Mouse (Mus musculus) midbrain, embryonic 14.5 days (tissue): ENCODE measurements around the gene Zfp991. TPM values are rescaled to one million over a fixed set of nuclear protein-coding genes. Genes with fewer than 3 reads are reported as not detected.
"Not testable (repeated sequence)": the region's sequence is repeated elsewhere in the genome, so short reads cannot be mapped to it uniquely, and the experiment has no call there.

ENCODE experiments used
- ATAC-seq: fragments of 200-750 bp; cut with Nextera tagmentation; 2 replicates; pipeline ENCODE4 v1.8.0; 2017; ENCODE audit warnings: moderate number of reproducible peaks, moderate library complexity; ENCODE audit not compliant: low FRiP score, low TSS enrichment
- DNase-seq: peaks from one replicate; pipeline ENCODE4 v3.0.0-alpha.2; 2015
- H3K27ac ChIP-seq: fragments of 300-500 bp; sonication (generic); replicated peaks from 2 replicates; pipeline ENCODE4 v1.5.1; 2014; ENCODE audit warnings: mild to moderate bottlenecking, low read depth, low read length, moderate library complexity
- H3K27me3 ChIP-seq: fragments of 300-500 bp; sonication (generic); 2 replicates; pipeline ENCODE4 v1.6.1; 2014; ENCODE audit warnings: low read length, control low read depth, mixed read lengths; ENCODE audit not compliant: control insufficient read depth, insufficient read depth
- H3K36me3 ChIP-seq: fragments of 300-500 bp; sonication (generic); 2 replicates; pipeline ENCODE4 v1.6.1; 2014; ENCODE audit warnings: low read length, control low read depth; ENCODE audit not compliant: control insufficient read depth, insufficient read depth
- H3K4me1 ChIP-seq: fragments of 300-500 bp; sonication (generic); 2 replicates; pipeline ENCODE4 v1.6.1; 2014; ENCODE audit warnings: mild to moderate bottlenecking, antibody characterized with exemption, low read length, control low read depth; ENCODE audit not compliant: control insufficient read depth, insufficient read depth
- H3K4me2 ChIP-seq: fragments of 300-500 bp; sonication (generic); 2 replicates; pipeline ENCODE4 v1.6.1; 2014; ENCODE audit warnings: mild to moderate bottlenecking, low read length, moderate library complexity
- H3K4me3 ChIP-seq: fragments of 300-500 bp; sonication (generic); replicated peaks from 2 replicates; pipeline ENCODE4 v1.5.1; 2014; ENCODE audit warnings: low read depth, low read length
- H3K9ac ChIP-seq: fragments of 300-500 bp; sonication (generic); replicated peaks from 2 replicates; pipeline ENCODE4 v1.6.1; 2014; ENCODE audit warnings: mild to moderate bottlenecking, low read length, moderate library complexity
- H3K9me3 ChIP-seq: fragments of 300-500 bp; sonication (generic); 2 replicates; pipeline ENCODE4 v1.6.1; 2016; ENCODE audit warnings: low read length, control low read depth, mixed read lengths; ENCODE audit not compliant: control insufficient read depth
- WGBS: fragments of 180-500 bp; shearing (Covaris S2); extraction: QIAGEN DNeasy Blood & Tissue Kit; methylation state at CpG from one replicate; pipeline ENCODE4 v1.1.7; 2014; 5-methylcytosine and 5-hydroxymethylcytosine counted together
- polyA plus RNA-seq: library from polyadenylated mRNA; unstranded; fragments of >200 nt; fragmentation: Nextera tagmentation; extraction: Ambion mirVana; gene quantifications from 2 replicates; pipeline ENCODE4 v1.2.1, GENCODE M21; 2014

Gene Zfp991
- 6.3 TPM in 2 replicates for polyA plus RNA-seq

DNA sequence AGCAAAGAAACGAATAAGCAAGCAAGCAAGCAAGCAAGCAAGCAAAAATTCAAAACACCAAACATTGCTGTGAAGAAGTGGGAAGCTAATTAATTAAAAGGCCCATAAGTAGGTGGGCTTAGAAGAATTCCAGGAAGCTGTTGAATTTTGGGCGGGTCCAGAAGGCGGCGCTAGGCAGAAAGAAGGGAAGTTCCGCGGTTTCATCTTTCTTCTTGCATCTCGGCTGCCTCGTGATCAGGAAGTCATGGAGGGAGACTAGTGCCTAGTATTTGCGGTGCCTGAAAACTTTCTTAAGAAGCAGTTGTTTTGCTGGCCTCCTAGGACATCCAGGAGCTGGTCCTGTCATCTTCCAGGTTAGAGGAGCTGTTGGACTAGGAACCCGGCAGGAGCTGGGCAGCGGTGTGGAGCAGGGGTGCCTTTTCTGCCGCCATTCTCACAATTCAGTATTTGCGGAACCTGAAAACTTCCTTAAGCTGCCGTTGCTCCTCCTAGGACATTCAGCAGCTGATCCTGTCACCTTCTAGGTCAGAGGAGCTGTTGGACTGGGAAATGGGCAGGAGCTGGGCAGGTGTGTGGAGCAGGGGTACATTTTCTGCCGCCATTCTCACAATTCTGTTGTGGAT is at the start of gene Zfp991:
Gene Zfp991, plus strand, starts transcription at position 202 of the 623 bp plus-strand sequence.
- not testable (repeated sequence) for DNase-seq, ATAC-seq, H3K4me3 ChIP-seq, H3K36me3 ChIP-seq, H3K9ac ChIP-seq, H3K4me2 ChIP-seq, H3K27me3 ChIP-seq, H3K27ac ChIP-seq, H3K4me1 ChIP-seq, H3K9me3 ChIP-seq
- WGBS: 41% methylated on average over 2 of the region's 15 CpGs

DNA sequence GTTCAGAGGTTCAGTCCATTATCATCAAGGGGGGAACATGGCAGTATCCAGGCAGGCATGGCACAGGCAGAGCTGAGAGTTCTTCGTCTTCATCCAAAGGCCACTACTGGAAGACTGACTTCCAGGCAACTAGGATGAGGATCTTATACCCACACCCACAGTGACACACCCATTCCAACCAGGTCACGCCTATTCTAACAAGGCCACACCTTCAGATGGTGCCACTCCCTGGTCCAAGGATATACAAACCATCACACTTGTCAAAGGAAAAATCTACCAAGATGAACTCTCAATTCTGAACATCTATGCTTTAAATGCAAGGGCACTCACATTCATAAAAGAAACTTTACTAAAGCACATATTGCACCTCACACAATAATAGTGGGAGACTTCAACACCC is 36.2 kb upstream of the Zfp991 start:
- H3K9me3 ChIP-seq, H3K27ac ChIP-seq, DNase-seq, H3K36me3 ChIP-seq, H3K9ac ChIP-seq, H3K4me2 ChIP-seq, H3K4me3 ChIP-seq, H3K27me3 ChIP-seq, ATAC-seq, H3K4me1 ChIP-seq: not testable (repeated sequence)
- 73% methylated on average over 2 of the region's 2 CpGs for WGBS

DNA sequence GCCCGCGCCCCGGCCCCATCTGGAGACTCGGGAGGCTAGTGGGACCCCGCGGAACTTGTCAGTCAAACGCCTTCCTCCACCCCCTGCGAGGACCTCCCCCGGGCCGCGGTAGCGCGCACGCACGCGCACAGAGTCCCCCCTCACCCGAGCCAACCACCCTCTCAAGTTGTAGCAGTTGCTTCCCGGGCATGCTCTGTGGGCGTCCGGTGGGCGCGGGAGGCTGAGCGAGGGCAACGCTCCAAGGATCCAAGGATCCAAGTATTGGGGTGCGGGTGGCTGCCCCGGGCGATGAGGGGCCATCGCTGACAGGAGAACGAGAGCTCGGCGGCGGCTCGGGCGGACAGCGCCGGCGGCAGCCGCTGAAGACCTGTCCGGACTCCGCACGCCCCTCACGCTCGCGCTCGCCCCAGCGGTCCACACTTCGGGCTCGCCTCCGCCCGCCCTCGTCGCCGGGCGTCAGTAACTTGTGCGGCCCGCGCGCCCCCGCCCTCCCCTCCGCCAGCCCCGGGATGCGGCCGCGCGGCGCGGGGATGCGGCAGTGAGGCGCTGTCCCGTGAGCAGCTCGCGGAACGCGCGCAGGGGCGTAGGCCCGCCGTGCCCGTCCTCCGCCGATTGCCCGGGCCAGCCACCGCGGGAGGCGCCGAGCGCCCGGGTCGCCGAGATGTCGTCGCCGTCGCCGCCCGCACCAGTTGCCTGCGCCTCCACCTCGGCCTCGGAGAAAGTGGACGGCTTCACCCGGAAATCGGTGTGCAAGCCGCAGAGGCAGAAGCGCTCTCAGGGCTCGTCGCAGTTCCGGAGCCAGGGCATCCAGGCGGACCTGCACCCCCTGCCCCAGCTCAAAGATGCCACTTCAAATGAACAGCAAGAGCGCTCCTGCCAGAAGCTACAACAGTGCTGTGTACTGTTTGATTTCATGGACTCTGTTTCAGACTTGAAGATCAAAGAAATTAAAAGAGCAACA is 29.9 kb upstream of the Zfp991 start:
- not testable (repeated sequence) for H3K9me3 ChIP-seq, H3K27me3 ChIP-seq, H3K27ac ChIP-seq, H3K36me3 ChIP-seq, H3K4me1 ChIP-seq
- ATAC-seq: peak; percentile 63; the same call in 1 of the 2 replicates
- Histone ChIP-seq H3K4me2 (peak overlapping the region; percentile 61), H3K9ac (peak overlapping the region; percentile 39; the same call in 1 of the 2 replicates), H3K4me3 (peak overlapping the region; percentile 45)
- peak; percentile 62 for DNase-seq
- 1% methylated on average over 70 of the region's 109 CpGs for WGBS

DNA sequence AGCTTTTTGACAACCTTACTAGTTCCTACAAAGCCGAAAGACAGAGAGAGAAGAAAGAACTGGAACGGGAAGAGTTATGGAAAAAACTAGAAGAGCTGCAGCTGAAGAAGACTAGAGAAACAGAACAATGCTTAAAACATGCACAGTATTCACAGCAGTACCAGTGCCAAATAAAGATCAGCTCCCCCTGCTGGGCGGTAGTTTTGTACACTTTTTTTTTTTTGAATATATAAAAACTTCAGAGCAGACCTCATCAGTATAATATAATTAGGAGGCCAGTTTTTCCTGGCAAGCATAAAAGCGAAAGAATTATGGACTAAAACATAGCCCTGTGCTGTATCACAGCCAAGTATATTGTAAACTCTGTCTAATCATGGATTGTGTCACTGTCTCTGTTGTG is 28.0 kb upstream of the Zfp991 start:
- H3K4me1 ChIP-seq, H3K27me3 ChIP-seq, H3K4me2 ChIP-seq, H3K27ac ChIP-seq, H3K9ac ChIP-seq, H3K4me3 ChIP-seq, H3K9me3 ChIP-seq, ATAC-seq, H3K36me3 ChIP-seq: not testable (repeated sequence)
- DNase-seq: peak; percentile 4
- WGBS: 63% methylated on average over 4 of the region's 4 CpGs

DNA sequence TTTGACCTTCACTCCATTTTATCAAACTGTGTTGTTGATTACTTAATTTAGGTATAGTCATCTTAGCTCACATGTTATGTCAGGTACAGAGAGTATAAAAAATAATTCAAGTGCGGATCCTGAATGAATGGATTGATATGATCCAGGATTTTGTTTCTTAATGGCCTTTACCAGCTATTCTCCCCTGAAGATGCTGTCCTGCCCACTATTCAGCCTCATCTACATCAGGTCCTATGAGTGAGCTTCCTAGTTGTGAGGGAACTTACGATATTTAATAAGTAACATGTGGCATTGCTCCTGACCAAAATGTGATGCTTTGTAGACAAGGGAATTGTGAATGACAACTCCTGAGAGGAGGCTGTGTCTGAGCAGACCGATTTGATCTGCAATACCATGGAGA is 14.0 kb upstream of the Zfp991 start:
- not testable (repeated sequence) for ATAC-seq
- WGBS: 71% methylated on average over 2 of the region's 3 CpGs

DNA sequence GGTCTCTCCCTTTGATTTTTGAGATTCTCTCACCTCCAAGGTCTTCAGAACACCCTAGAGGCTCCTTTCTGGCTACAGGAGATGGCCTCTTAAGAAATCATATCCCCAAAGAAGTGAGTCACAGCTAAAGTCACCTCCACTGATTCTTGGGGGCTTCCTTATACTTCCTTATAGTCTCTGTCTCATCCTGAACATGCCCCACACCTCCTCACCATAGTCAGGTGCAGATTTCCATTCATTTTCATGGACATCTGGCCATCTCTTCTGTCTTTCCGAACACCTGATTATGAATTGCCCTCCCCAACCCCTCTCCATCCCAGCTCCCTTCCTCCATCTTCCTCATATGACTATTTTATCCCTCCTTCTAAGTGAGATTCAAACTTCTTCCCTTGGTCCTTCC is 9.6 kb upstream of the Zfp991 start:
- not testable (repeated sequence) for ATAC-seq, H3K36me3 ChIP-seq, H3K9ac ChIP-seq, H3K27me3 ChIP-seq, DNase-seq, H3K4me1 ChIP-seq, H3K27ac ChIP-seq, H3K4me2 ChIP-seq, H3K4me3 ChIP-seq
- 71% methylated on average over 1 of the region's 1 CpGs for WGBS
- peaks cover 35% of the 10 kb centered on the region for H3K9me3 ChIP-seq

More for the DNA sequence above, 14.0 kb upstream of the Zfp991 start:
- not testable (repeated sequence) for H3K9ac ChIP-seq, H3K27ac ChIP-seq, H3K9me3 ChIP-seq, H3K4me3 ChIP-seq, H3K36me3 ChIP-seq, H3K4me1 ChIP-seq, H3K4me2 ChIP-seq, DNase-seq, H3K27me3 ChIP-seq

DNA sequence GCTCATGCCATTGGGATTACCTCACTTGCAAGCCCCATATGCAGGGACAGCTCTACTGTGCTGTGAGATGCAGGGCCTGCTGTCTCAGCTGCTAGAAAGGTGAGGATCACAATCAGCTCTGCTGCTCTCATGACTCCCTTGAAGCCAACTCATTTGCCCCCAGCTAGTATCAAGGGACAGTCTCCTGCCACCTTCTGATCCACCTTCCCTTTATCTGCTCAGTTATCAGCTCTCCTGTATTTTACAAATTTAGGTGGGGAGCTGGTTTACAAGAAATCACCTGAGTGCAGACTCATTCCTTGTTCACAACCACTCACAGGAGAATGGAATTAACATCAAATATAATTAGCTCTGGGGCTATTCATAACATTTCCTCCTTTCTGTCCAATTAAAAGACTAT is 8.0 kb upstream of the Zfp991 start:
- H3K4me3 ChIP-seq, H3K4me1 ChIP-seq, H3K27me3 ChIP-seq, H3K4me2 ChIP-seq, H3K27ac ChIP-seq, H3K36me3 ChIP-seq, ATAC-seq, DNase-seq, H3K9ac ChIP-seq: not testable (repeated sequence)
- H3K9me3 ChIP-seq: peaks cover 39% of the 10 kb centered on the region

DNA sequence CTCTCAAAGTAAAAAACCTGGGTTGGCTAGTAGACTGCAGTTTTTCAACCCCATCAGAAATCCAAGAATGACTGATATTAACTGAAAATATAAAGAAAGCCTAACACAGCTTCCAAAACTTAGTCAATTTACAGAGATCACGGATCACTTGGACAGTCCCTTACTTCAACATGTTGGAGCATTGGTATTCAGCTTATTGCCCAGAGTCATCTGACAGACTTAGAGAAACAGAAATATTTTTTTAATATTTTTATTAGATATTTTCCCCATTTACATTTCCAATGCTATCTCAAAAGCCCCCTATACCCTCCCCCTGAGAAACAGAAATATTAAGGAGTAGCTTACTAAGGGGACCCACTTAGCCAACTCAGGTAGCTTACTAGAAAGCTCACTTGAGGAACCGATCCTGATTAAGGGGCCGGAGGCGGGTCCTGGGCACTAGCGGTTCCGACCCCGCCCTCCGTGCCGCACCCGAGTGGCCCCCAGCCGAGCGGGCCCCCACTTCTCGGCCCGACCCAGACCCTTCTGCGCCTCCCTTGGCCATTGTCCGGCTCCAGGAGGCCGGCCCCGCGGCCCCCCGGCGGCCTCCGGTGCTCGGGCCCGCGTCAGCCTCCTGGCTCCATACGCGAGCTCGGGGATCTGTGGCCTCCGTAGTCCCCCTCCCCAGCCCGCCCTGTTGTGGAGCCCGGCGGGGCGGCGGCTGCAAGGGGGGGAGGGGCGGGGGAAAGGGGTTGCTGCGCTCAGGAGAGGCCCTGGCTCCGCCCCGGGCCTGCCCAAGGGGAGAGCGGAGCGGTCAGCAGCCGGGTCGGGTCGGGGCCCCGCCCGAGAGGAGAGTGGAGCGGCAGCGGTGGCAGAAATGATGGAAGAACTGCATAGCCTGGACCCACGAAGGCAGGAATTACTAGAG is 7.2 kb upstream of the Zfp991 start:
- 9% methylated on average over 44 of the region's 48 CpGs for WGBS

More for the DNA sequence above, 7.2 kb upstream of the Zfp991 start:
- 0 out of 2 replicates have a peak overlapping the region, but pooled peaks have one; percentile 15 for H3K27ac ChIP-seq
- H3K36me3 ChIP-seq, H3K4me1 ChIP-seq, H3K27me3 ChIP-seq: not testable (repeated sequence)
- peaks cover 39% of the 10 kb centered on the region for H3K9me3 ChIP-seq
- peak overlapping the region; percentile 57 for H3K4me3 ChIP-seq
- H3K9ac ChIP-seq: peak overlapping the region; percentile 86
- H3K4me2 ChIP-seq: peak overlapping the region; percentile 68
- DNase-seq (peak; percentile 77), ATAC-seq (peak; percentile 93)
